Mouse (Mus musculus): Measurements from ENCODE around the gene Trim25. TPM values are rescaled to one million over a fixed set of nuclear protein-coding genes. Genes with fewer than 3 reads are reported as not detected.
A peak's percentile ranks its signal among the peaks of the same experiment; 100 is the strongest.

Gene Trim25
- polyA plus RNA-seq, 1 experiment: 47.3 TPM

DNA sequence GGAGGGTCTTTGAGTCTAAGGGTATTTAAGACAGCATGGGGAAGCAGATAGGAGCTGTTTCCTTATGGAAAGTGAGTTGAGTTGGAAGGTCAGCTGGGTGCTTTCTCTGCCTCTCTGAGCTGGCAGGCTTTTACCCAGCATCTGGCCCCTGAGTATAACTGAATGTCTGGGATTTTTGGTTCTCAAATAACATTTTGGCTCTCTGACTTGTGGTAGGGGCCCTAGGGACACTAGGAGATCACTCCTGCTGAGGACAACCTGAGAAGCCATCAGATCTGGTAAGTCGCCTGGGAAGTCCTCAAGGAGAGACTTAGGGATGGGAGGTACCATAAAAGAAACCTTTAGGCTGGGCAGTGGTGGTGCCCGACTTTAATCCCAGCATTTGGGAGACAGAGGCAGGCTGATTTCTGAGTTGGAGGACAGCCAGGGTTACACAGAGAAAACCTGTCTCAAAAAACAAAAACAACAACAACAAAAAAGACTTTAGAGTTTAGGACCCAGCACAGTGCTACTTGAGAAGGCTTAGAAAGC, 28.9 kb upstream of the Trim25 start, which contains the start of gene Coil:
TSS of gene Coil (plus strand) at position 51 of the 531 bp plus-strand sequence.
- H3K9me3 ChIP-seq (replicated peaks; ENCODE audit: control insufficient read depth, insufficient read depth, low read length, poor library complexity, severe bottlenecking): no peaks in the 10 kb centered on the region
- no peaks in the 10 kb centered on the region; the same call in 1 of the 2 replicates for H3K36me3 ChIP-seq (ENCODE audit: control insufficient read depth, insufficient read depth, low read length, poor library complexity, severe bottlenecking)
- no peak within 1 kb of the TSS for H3K27ac ChIP-seq (ENCODE audit: insufficient read depth, low read length)
- H3K4me1 ChIP-seq (ENCODE audit: control insufficient read depth, insufficient read depth, low read length): peaks cover 2% of the 10 kb centered on the region
- 0 out of 2 replicates have a peak within 1 kb of the TSS, but pooled peaks have one; percentile 18 for H3K4me3 ChIP-seq (ENCODE audit: low read depth, low read length)
- H3K27me3 ChIP-seq (ENCODE audit: control insufficient read depth, insufficient read depth, low read length, poor library complexity, severe bottlenecking): no peaks in the 10 kb centered on the region
- TF ChIP-seq POLR2A (IDR thresholded peaks at IDR 0.05; ENCODE audit: insufficient read depth, low read length): no peak
- no peak for TF ChIP-seq CTCF (IDR thresholded peaks at IDR 0.05; ENCODE audit: low read depth, low read length)
- TF ChIP-seq EP300 (IDR thresholded peaks at IDR 0.05; ENCODE audit: insufficient read depth, low read depth, low read length): no peak
- H3K9ac ChIP-seq (ENCODE audit: low read depth, poor library complexity, severe bottlenecking): no peak within 1 kb of the TSS

DNA sequence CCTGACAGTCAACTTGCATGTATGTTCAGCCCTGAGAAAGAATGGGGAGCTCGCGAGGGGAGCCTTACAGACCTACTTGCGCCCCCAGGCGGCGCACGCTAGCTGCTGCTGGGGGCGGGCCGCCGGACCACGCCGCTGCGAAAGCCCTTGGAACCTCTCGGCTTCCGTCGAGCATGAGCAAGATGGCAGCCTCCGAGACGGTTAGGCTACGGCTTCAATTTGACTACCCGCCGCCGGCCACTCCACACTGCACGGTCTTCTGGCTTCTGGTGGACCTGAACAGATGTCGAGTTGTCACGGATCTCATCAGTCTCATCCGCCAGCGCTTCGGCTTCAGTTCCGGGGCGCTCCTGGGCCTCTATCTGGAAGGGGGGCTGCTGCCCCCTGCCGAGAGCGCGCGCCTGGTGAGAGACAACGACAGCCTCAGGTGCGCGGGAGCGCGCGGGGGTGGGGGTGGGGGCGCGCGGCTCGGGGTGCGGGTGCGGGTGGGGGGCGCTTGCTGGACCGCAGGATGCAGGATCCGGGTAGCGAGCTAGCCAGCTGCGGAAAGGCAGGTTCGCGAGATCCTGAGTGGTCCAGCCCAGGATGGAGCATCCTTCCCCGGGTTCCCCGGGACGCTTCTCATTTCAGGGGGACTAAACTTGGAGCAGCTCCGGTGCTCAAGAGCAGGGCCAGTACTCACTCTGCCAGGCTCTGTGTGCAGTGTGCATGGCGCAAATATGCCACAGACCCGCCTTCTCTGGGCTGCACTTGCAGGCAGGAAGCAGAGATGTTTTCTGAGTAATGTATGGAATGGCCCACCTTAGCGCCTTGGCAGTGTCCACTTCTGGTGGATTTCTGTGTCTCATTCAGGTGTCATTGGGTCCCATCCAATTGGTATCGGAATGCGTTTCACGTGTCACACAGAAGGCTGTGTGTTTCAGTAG, 25.1 kb upstream of the Trim25 start:
- Histone ChIP-seq H3K27ac (ENCODE audit: insufficient read depth, low read length) (peak overlapping the region; percentile 24; the same call in 1 of the 2 replicates), H3K27me3 (ENCODE audit: control insufficient read depth, insufficient read depth, low read length, poor library complexity, severe bottlenecking) (no peaks in the 10 kb centered on the region), H3K4me1 (ENCODE audit: control insufficient read depth, insufficient read depth, low read length) (peaks cover 2% of the 10 kb centered on the region), H3K36me3 (ENCODE audit: control insufficient read depth, insufficient read depth, low read length, poor library complexity, severe bottlenecking) (no peaks in the 10 kb centered on the region; the same call in 1 of the 2 replicates), H3K9ac (ENCODE audit: low read depth, poor library complexity, severe bottlenecking) (peak overlapping the region; percentile 77), H3K4me3 (ENCODE audit: low read depth, low read length) (peak overlapping the region; percentile 78), H3K9me3 (replicated peaks; ENCODE audit: control insufficient read depth, insufficient read depth, low read length, poor library complexity, severe bottlenecking) (no peaks in the 10 kb centered on the region)
- TF ChIP-seq POLR2A (IDR thresholded peaks at IDR 0.05; ENCODE audit: insufficient read depth, low read length): no peak
- TF ChIP-seq CTCF (IDR thresholded peaks at IDR 0.05; ENCODE audit: low read depth, low read length): peak; percentile 77

DNA sequence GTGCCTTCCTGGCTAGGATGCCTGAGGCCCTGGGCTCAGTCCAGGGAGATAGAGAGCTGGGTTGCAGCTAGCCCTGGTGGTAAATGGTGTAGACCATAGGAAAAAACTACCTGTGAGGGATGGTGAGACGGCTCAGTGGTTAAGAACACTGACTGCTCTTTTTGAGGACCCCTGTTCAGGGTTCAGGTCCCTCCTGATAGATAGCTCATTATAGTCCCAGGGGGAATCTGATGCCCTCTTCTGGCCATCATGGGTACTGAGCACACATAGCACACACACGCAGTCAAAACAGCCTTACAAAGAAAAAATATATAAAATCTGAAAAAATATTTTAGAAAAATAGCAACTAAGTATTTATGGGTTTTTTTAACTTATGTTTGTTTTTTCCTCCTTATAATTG, 22.9 kb upstream of the Trim25 start:
- no peak overlapping the region for H3K9ac ChIP-seq (ENCODE audit: low read depth, poor library complexity, severe bottlenecking)
- peak; percentile 30 for TF ChIP-seq CTCF (IDR thresholded peaks at IDR 0.05; ENCODE audit: low read depth, low read length)
- TF ChIP-seq POLR2A (IDR thresholded peaks at IDR 0.05; ENCODE audit: insufficient read depth, low read length): no peak
- no peak overlapping the region for H3K27ac ChIP-seq (ENCODE audit: insufficient read depth, low read length)
- no peaks in the 10 kb centered on the region for H3K9me3 ChIP-seq (replicated peaks; ENCODE audit: control insufficient read depth, insufficient read depth, low read length, poor library complexity, severe bottlenecking)
- no peak overlapping the region for H3K4me3 ChIP-seq (ENCODE audit: low read depth, low read length)
- peaks cover 2% of the 10 kb centered on the region for H3K4me1 ChIP-seq (ENCODE audit: control insufficient read depth, insufficient read depth, low read length)
- no peaks in the 10 kb centered on the region for H3K27me3 ChIP-seq (ENCODE audit: control insufficient read depth, insufficient read depth, low read length, poor library complexity, severe bottlenecking)
- peaks cover 3% of the 10 kb centered on the region; the same call in 1 of the 2 replicates for H3K36me3 ChIP-seq (ENCODE audit: control insufficient read depth, insufficient read depth, low read length, poor library complexity, severe bottlenecking)

DNA sequence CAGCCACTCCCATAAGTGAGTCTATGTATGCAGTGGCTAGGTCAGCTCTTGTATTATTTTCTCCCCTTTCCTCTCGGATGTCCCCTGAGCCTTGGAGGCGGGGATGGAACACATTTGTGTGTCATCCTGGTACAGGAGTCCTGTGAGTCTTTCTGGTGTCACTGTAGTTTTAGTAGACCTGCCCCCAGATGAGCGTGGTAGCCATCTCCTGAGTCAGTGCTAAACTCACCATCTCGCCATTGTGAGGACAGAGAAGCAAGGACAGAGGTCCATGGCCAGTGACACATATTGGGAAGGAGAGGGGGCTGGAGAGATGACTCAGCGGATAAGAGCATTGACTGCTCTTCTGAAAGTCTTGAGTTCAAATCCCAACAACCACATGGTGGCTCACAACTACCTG, 22.0 kb upstream of the Trim25 start:
- Histone ChIP-seq H3K9me3 (replicated peaks; ENCODE audit: control insufficient read depth, insufficient read depth, low read length, poor library complexity, severe bottlenecking) (no peaks in the 10 kb centered on the region), H3K4me3 (ENCODE audit: low read depth, low read length) (no peak overlapping the region), H3K27me3 (ENCODE audit: control insufficient read depth, insufficient read depth, low read length, poor library complexity, severe bottlenecking) (no peaks in the 10 kb centered on the region), H3K9ac (ENCODE audit: low read depth, poor library complexity, severe bottlenecking) (no peak overlapping the region), H3K36me3 (ENCODE audit: control insufficient read depth, insufficient read depth, low read length, poor library complexity, severe bottlenecking) (peaks cover 8% of the 10 kb centered on the region), H3K27ac (ENCODE audit: insufficient read depth, low read length) (no peak overlapping the region), H3K4me1 (ENCODE audit: control insufficient read depth, insufficient read depth, low read length) (peaks cover 2% of the 10 kb centered on the region)
- TF ChIP-seq POLR2A (IDR thresholded peaks at IDR 0.05; ENCODE audit: insufficient read depth, low read length): no peak
- TF ChIP-seq CTCF (IDR thresholded peaks at IDR 0.05; ENCODE audit: low read depth, low read length): no peak
- no peak for TF ChIP-seq EP300 (IDR thresholded peaks at IDR 0.05; ENCODE audit: insufficient read depth, low read depth, low read length)

DNA sequence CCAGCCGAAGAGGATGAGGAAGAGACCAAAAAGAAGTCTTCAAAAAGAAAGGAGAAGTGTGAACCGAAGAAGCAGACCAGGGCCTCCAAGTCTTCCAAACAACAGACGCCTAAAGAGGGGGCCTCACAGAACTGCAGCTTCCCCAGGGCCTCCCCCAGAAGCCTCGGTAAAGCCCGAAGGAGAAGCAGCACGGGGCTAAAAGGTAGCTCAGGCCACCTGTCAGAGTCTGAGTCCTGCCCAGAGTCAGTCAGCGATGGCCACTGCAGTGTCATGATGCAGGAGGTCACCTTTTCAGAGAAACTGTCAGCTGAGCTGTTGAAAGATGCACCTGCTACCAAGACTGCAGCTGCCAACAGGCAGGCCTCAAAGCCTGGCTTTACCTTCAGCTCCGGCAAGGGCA, 17.8 kb upstream of the Trim25 start:
- no peak overlapping the region for H3K27ac ChIP-seq (ENCODE audit: insufficient read depth, low read length)
- H3K36me3 ChIP-seq (ENCODE audit: control insufficient read depth, insufficient read depth, low read length, poor library complexity, severe bottlenecking): peaks cover 34% of the 10 kb centered on the region
- no peaks in the 10 kb centered on the region for H3K27me3 ChIP-seq (ENCODE audit: control insufficient read depth, insufficient read depth, low read length, poor library complexity, severe bottlenecking)
- H3K9ac ChIP-seq (ENCODE audit: low read depth, poor library complexity, severe bottlenecking): no peak overlapping the region
- H3K4me3 ChIP-seq (ENCODE audit: low read depth, low read length): no peak overlapping the region
- peaks cover 3% of the 10 kb centered on the region for H3K4me1 ChIP-seq (ENCODE audit: control insufficient read depth, insufficient read depth, low read length)
- TF ChIP-seq CTCF (IDR thresholded peaks at IDR 0.05; ENCODE audit: low read depth, low read length): no peak
- TF ChIP-seq EP300 (IDR thresholded peaks at IDR 0.05; ENCODE audit: insufficient read depth, low read depth, low read length): no peak
- no peak for TF ChIP-seq POLR2A (IDR thresholded peaks at IDR 0.05; ENCODE audit: insufficient read depth, low read length)
- H3K9me3 ChIP-seq (replicated peaks; ENCODE audit: control insufficient read depth, insufficient read depth, low read length, poor library complexity, severe bottlenecking): no peaks in the 10 kb centered on the region

DNA sequence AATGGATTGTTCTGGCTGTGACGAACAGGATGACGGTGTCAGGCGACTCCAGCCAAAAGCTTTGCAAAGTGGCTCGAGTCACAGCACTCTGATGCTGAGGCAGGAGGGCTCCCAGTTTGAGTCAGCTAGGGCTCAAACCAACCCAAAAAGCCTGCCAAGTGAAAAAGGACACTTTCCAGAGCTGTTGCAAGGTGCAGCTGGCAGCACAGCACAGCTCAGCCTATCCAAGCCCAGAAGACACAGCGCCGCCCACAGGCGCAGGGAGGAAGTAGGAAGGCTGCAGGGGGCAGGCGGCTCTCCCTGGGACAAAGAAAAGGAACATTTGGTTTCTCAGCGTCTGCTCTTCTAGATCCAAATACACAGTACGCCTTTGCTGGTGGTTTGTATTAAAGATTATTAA, 12.6 kb upstream of the Trim25 start:
- Histone ChIP-seq H3K9ac (ENCODE audit: low read depth, poor library complexity, severe bottlenecking) (no peak overlapping the region), H3K36me3 (ENCODE audit: control insufficient read depth, insufficient read depth, low read length, poor library complexity, severe bottlenecking) (peaks cover 44% of the 10 kb centered on the region), H3K9me3 (replicated peaks; ENCODE audit: control insufficient read depth, insufficient read depth, low read length, poor library complexity, severe bottlenecking) (no peaks in the 10 kb centered on the region), H3K27ac (ENCODE audit: insufficient read depth, low read length) (no peak overlapping the region), H3K4me3 (ENCODE audit: low read depth, low read length) (no peak overlapping the region), H3K27me3 (ENCODE audit: control insufficient read depth, insufficient read depth, low read length, poor library complexity, severe bottlenecking) (no peaks in the 10 kb centered on the region), H3K4me1 (ENCODE audit: control insufficient read depth, insufficient read depth, low read length) (peaks cover 3% of the 10 kb centered on the region)
- TF ChIP-seq EP300 (IDR thresholded peaks at IDR 0.05; ENCODE audit: insufficient read depth, low read depth, low read length) (no peak), CTCF (IDR thresholded peaks at IDR 0.05; ENCODE audit: low read depth, low read length) (peak; percentile 88), POLR2A (IDR thresholded peaks at IDR 0.05; ENCODE audit: insufficient read depth, low read length) (no peak)

Data from ES-Bruce4 (cell line).